Mouse (Mus musculus) liver, adult 2 months (tissue): ENCODE measurements around the gene C1ql4.

Experiments used
- CTCF ChIP-seq: fragments of 200-500 bp; IDR thresholded peaks from 2 replicates; pipeline ENCODE4 v1.5.1; 2011; ENCODE audit warnings: low read depth, low read length, control low read depth
- POLR2A ChIP-seq: fragments of 200-500 bp; IDR thresholded peaks from 2 replicates; pipeline ENCODE4 v1.6.1; 2011; ENCODE audit warnings: low read length, control low read depth; ENCODE audit not compliant: insufficient read depth; ENCODE audit errors: extremely low read depth

DNA sequence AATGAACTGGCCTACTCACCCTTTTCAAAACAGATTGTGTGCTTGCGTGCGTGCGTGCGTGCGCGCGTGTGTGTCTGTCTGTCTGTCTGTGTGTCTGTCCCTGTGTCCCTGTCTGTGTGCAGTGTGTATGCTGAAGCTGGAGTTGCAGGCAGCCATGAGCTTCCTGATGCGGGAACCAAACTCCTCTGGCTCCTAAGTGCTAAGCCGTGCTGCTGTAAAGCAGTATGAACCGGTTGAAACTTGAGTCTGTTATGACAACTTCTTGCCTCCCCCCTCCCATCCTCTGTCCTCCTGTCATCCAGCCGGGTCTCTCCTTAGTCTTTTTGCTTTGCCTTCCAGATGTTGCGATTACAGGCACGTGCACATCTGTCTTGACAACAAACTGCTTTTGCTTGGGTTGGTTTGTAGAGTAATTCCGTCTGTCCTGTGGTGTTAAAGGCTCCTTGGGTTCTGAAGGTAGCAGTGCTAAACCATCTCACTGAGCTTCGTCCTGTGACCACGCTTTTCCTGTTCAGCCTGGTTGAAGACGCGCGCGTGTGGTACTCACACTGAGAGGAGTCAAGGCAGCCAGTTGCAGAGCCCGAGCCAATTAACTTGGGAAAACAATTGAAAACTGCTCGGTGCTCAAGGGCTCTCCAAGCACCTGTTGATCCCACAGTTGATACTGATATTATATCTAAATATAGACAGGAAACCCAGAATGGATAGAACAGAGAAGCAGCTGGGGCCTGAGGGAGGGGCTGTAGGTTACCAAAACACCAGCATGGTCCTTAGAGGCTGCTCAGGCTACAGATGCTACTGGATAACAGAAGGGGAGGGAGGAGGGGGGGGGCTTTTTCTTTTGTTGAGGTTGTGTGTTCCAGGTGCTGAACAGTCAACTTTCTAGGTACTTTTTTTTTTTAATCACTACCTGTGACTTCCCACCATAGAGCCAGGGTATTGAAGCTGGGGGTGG lies 42.6 kb upstream of the C1ql4 start:
- TF ChIP-seq CTCF: no peak
- TF ChIP-seq POLR2A: no peak
